Mouse (Mus musculus) testis, adult 2 months (tissue): Measurements from ENCODE around the gene Klhl42. TPM values are rescaled to one million over a fixed set of nuclear protein-coding genes. Genes with fewer than 3 reads are reported as not detected.

ENCODE experiments used
- H3K27ac ChIP-seq: fragments of 200-500 bp; 2 replicates; pipeline ENCODE4 v1.5.1; 2012; ENCODE audit warnings: low read depth, low read length; ENCODE audit not compliant: control insufficient read depth, insufficient read depth
- H3K27me3 ChIP-seq: fragments of 200-500 bp; 2 replicates; pipeline ENCODE4 v1.6.1; 2012; ENCODE audit warnings: mild to moderate bottlenecking, low read length, moderate library complexity; ENCODE audit not compliant: control insufficient read depth, insufficient read depth
- H3K36me3 ChIP-seq: fragments of 200-500 bp; 2 replicates; pipeline ENCODE4 v1.6.1; 2012; ENCODE audit warnings: mild to moderate bottlenecking, low read length; ENCODE audit not compliant: control insufficient read depth, insufficient read depth
- H3K4me1 ChIP-seq: fragments of 200-500 bp; 2 replicates; pipeline ENCODE4 v1.6.1; 2012; ENCODE audit warnings: low read length; ENCODE audit not compliant: control insufficient read depth, insufficient read depth
- H3K4me3 ChIP-seq: fragments of 200-500 bp; 2 replicates; pipeline ENCODE4 v1.5.1; 2012; ENCODE audit warnings: low read depth, mild to moderate bottlenecking, low read length, moderate library complexity, mixed read lengths; ENCODE audit not compliant: control insufficient read depth
- CTCF ChIP-seq: fragments of 200-500 bp; IDR thresholded peaks from 2 replicates; pipeline ENCODE4 v1.5.1; 2012; ENCODE audit warnings: low read depth, mild to moderate bottlenecking, inconsistent platforms, low read length, moderate library complexity; ENCODE audit not compliant: control insufficient read depth, insufficient read depth, insufficient replicate concordance
- POLR2A ChIP-seq: fragments of 200-500 bp; IDR thresholded peaks from 2 replicates; pipeline ENCODE4 v1.6.1; 2012; ENCODE audit warnings: low read depth, mild to moderate bottlenecking, inconsistent platforms, low read length, moderate library complexity; ENCODE audit not compliant: control insufficient read depth
- polyA plus RNA-seq: library from polyadenylated mRNA; depleted of rRNA; stranded (reverse); fragments of >200 nt; gene quantifications from 2 replicates; pipeline ENCODE4 v1.2.3, GENCODE M21; 2012

Gene Klhl42
- polyA plus RNA-seq, 1 experiment: 2.8 TPM

GRCm38 (mm10) chr6:147053785-147054646 lies 37.2 kb upstream of the Klhl42 start:
- no peaks in the 10 kb centered on the region for H3K36me3 ChIP-seq
- no peaks in the 10 kb centered on the region for H3K4me1 ChIP-seq
- H3K27me3 ChIP-seq: no peaks in the 10 kb centered on the region
- TF ChIP-seq CTCF (no peak), POLR2A (no peak)
- H3K27ac ChIP-seq: no peak overlapping the region
- H3K4me3 ChIP-seq: no peak overlapping the region

GRCm38 (mm10) chr6:147055374-147055977 lies 35.7 kb upstream of the Klhl42 start:
- Histone ChIP-seq H3K36me3 (no peaks in the 10 kb centered on the region), H3K27me3 (no peaks in the 10 kb centered on the region), H3K4me3 (no peak overlapping the region), H3K4me1 (no peaks in the 10 kb centered on the region), H3K27ac (no peak overlapping the region)
- TF ChIP-seq CTCF: no peak
- no peak for TF ChIP-seq POLR2A

DNA sequence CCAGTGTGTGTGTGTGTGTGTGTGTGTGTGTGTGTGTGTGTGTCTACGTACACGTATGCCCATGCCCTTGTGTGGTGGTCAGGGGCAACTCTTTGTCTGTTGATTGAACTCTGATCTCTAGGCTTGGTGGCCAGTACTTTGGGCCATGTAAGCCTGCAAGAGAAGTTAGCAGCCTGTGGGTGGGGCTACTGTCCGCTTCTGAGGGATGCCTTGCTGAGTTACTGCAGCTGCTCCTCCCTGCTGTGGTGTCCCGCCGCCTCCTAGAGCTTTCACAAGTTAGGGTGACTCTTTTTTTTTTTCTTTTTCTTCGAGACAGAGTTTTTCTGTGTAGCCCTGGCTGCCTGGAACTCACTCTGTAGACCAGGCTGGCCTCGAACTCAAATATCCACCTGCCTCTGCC lies 31.9 kb upstream of the Klhl42 start:
- Histone ChIP-seq H3K27ac (no peak overlapping the region), H3K4me1 (no peaks in the 10 kb centered on the region), H3K36me3 (no peaks in the 10 kb centered on the region), H3K4me3 (no peak overlapping the region), H3K27me3 (no peaks in the 10 kb centered on the region)
- TF ChIP-seq CTCF (no peak), POLR2A (no peak)

DNA sequence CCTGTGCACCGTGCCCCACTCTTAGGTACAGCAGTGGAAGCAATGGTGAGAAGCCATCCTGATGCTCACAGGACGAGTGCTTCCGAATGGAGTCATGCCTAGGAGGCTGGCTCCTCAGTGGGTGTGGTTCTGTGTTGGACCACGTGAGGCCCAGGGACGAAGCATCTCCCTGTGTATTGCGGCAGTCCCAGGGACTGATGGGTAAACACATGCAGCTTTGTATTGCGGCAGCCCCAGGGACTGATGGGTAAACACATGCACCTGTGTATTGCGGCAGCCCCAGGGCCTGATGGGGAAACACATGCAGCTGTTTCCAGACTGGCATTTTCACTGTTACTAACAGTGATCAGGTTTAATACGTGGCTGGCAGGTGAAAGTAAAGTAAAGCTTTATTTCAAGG lies 29.5 kb upstream of the Klhl42 start:
- no peaks in the 10 kb centered on the region for H3K4me1 ChIP-seq
- no peak overlapping the region for H3K27ac ChIP-seq
- H3K36me3 ChIP-seq: no peaks in the 10 kb centered on the region
- no peak for TF ChIP-seq CTCF
- no peak for TF ChIP-seq POLR2A
- H3K4me3 ChIP-seq: no peak overlapping the region
- no peaks in the 10 kb centered on the region for H3K27me3 ChIP-seq

GRCm38 (mm10) chr6:147062034-147062433 lies 29.1 kb upstream of the Klhl42 start:
- Histone ChIP-seq H3K4me1 (no peaks in the 10 kb centered on the region), H3K36me3 (no peaks in the 10 kb centered on the region), H3K4me3 (no peak overlapping the region), H3K27ac (no peak overlapping the region), H3K27me3 (no peaks in the 10 kb centered on the region)
- TF ChIP-seq CTCF (no peak), POLR2A (no peak)

GRCm38 (mm10) chr6:147062694-147063093 lies 28.5 kb upstream of the Klhl42 start:
- Histone ChIP-seq H3K27me3 (no peaks in the 10 kb centered on the region), H3K4me1 (no peaks in the 10 kb centered on the region), H3K4me3 (no peak overlapping the region), H3K36me3 (no peaks in the 10 kb centered on the region), H3K27ac (no peak overlapping the region)
- no peak for TF ChIP-seq CTCF
- TF ChIP-seq POLR2A: no peak

GRCm38 (mm10) chr6:147064226-147064943 lies 26.8 kb upstream of the Klhl42 start:
- Histone ChIP-seq H3K27me3 (no peaks in the 10 kb centered on the region), H3K36me3 (no peaks in the 10 kb centered on the region), H3K4me3 (no peak overlapping the region), H3K4me1 (no peaks in the 10 kb centered on the region), H3K27ac (no peak overlapping the region)
- TF ChIP-seq CTCF (no peak), POLR2A (no peak)
